Mouse (Mus musculus): ENCODE measurements around the gene Fam171a2. TPM values are rescaled to one million over a fixed set of nuclear protein-coding genes. Genes with fewer than 3 reads are reported as not detected.

Fam171a2 gene
- polyA plus RNA-seq (2014; fragmentation: Nextera tagmentation; extraction: Ambion mirVana), result 1.8 and 2.0 TPM in 2 replicates

DNA sequence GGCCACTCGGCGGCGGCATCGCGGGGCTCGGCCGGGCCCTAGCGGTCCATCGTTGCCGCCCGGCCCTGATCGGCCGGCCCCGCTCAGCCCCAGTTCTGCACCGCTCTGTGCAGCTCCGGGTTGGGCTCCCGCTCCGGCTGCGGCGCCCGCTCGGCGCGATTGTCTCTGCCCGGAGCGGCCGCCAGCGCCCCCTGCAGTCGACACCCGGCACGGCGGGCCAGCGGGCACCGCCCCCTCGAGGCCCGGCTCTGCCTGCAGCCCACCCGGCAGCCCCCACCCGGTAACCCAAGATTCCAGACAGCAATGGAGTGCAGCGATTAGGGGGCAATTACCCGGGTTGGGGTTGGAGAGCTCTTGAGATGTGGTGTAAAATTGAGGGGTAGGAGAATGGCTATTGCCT lies at the start of gene Fam171a2:
Fam171a2 (minus strand) TSS at position 186 of the 400 bp plus-strand sequence.
- H3K36me3 ChIP-seq (ENCODE audit: control insufficient read depth, insufficient read depth, low read length), result no peaks in the 10 kb centered on the region
- H3K4me3 ChIP-seq (ENCODE audit: low read depth, low read length), result peak within 1 kb of the TSS; percentile 76
- peak within 1 kb of the TSS; percentile 52; the same call in 1 of the 2 replicates for H3K27ac ChIP-seq (ENCODE audit: low read depth, low read length)
- H3K27me3 ChIP-seq (replicated peaks; ENCODE audit: control insufficient read depth, insufficient read depth, low read length), result peaks cover 46% of the 10 kb centered on the region
- DNase-seq (ENCODE audit: low spot score) (peak; percentile 86), ATAC-seq (replicated peaks; ENCODE audit: low FRiP score) (peak; percentile 74)
- H3K9me3 ChIP-seq (ENCODE audit: control insufficient read depth, low read length), result no peaks in the 10 kb centered on the region
- peak within 1 kb of the TSS; percentile 82 for H3K9ac ChIP-seq (ENCODE audit: low read depth, low read length)
- H3K4me1 ChIP-seq (replicated peaks; ENCODE audit: control insufficient read depth, insufficient read depth, low read length), result peaks cover 32% of the 10 kb centered on the region
- H3K4me2 ChIP-seq, result peak within 1 kb of the TSS; percentile 99
- WGBS, result 0% methylated on average over 40 of the region's 40 CpGs

DNA sequence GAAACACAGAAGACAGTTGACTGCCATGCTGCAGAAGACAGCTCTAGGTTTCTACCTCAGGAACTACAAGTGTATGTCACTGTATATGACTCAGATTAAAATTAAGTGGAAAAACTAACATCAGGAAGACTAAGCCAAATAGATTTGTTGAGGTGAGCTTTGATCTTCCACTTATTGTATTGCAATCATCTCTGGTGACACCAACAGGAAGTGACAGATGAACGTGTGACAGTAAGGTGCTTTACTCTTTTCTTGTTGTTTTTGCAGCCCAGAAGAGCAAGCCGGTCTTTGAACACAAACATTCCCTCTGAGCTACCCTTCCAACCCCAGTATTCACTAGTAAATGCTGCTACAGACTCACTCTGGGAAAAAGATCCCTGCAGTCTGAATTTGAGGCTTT lies 49.2 kb upstream of the Fam171a2 start:
- Histone ChIP-seq H3K9ac (ENCODE audit: low read depth, low read length) (no peak overlapping the region), H3K36me3 (ENCODE audit: control insufficient read depth, insufficient read depth, low read length) (peaks cover 5% of the 10 kb centered on the region; the same call in 1 of the 2 replicates), H3K27me3 (replicated peaks; ENCODE audit: control insufficient read depth, insufficient read depth, low read length) (no peaks in the 10 kb centered on the region), H3K27ac (ENCODE audit: low read depth, low read length) (no peak overlapping the region), H3K4me1 (replicated peaks; ENCODE audit: control insufficient read depth, insufficient read depth, low read length) (peaks cover 6% of the 10 kb centered on the region; the same call in 1 of the 2 replicates), H3K4me3 (ENCODE audit: low read depth, low read length) (no peak overlapping the region), H3K9me3 (ENCODE audit: control insufficient read depth, low read length) (no peaks in the 10 kb centered on the region), H3K4me2 (no peak overlapping the region)
- 67% methylated on average over 2 of the region's 2 CpGs for WGBS
- ATAC-seq (replicated peaks; ENCODE audit: low FRiP score) (no peak), DNase-seq (ENCODE audit: low spot score) (no peak)

GRCm38 (mm10) chr11:102496206-102496605 lies 48.7 kb upstream of the Fam171a2 start:
- Histone ChIP-seq H3K4me2 (no peak overlapping the region), H3K36me3 (ENCODE audit: control insufficient read depth, insufficient read depth, low read length) (peaks cover 5% of the 10 kb centered on the region; the same call in 1 of the 2 replicates), H3K9me3 (ENCODE audit: control insufficient read depth, low read length) (no peaks in the 10 kb centered on the region), H3K4me3 (ENCODE audit: low read depth, low read length) (no peak overlapping the region), H3K27me3 (replicated peaks; ENCODE audit: control insufficient read depth, insufficient read depth, low read length) (no peaks in the 10 kb centered on the region), H3K27ac (ENCODE audit: low read depth, low read length) (no peak overlapping the region), H3K4me1 (replicated peaks; ENCODE audit: control insufficient read depth, insufficient read depth, low read length) (peaks cover 6% of the 10 kb centered on the region; the same call in 1 of the 2 replicates), H3K9ac (ENCODE audit: low read depth, low read length) (no peak overlapping the region)
- ATAC-seq (replicated peaks; ENCODE audit: low FRiP score) (no peak), DNase-seq (ENCODE audit: low spot score) (no peak)
- 91% methylated on average over 2 of the region's 2 CpGs for WGBS

- Histone ChIP-seq H3K4me1 (replicated peaks; ENCODE audit: control insufficient read depth, insufficient read depth, low read length) (peaks cover 6% of the 10 kb centered on the region; the same call in 1 of the 2 replicates), H3K9ac (ENCODE audit: low read depth, low read length) (no peak overlapping the region), H3K4me2 (no peak overlapping the region), H3K27me3 (replicated peaks; ENCODE audit: control insufficient read depth, insufficient read depth, low read length) (no peaks in the 10 kb centered on the region), H3K27ac (ENCODE audit: low read depth, low read length) (no peak overlapping the region), H3K9me3 (ENCODE audit: control insufficient read depth, low read length) (no peaks in the 10 kb centered on the region), H3K36me3 (ENCODE audit: control insufficient read depth, insufficient read depth, low read length) (peaks cover 5% of the 10 kb centered on the region; the same call in 1 of the 2 replicates), H3K4me3 (ENCODE audit: low read depth, low read length) (no peak overlapping the region)
- whole genome bisulfite sequencing, result 95% methylated on average over 5 of the region's 5 CpGs
- ATAC-seq (replicated peaks; ENCODE audit: low FRiP score) (no peak), DNase-seq (ENCODE audit: low spot score) (no peak)
Observed at GRCm38 (mm10) chr11:102495742-102496141, 48.3 kb upstream of the Fam171a2 start.

DNA sequence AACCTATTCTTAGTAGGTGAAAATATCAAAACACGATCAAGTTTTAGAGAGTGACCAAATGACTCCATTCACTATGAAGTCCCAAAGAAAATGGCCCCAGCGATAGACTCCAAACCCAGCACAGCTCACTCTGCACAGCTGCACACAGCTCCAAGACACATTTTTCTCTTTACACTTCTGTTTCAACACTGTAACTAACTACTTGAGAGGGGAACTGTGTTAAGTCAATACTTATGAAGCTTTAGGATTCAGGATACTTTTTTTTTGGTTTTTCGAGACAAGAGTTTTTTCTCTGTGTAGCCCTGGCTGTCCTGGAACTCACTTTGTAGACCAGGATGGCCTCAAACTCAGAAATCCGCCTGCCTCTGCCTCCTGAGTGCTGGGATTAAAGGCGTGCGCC lies 47.6 kb upstream of the Fam171a2 start:
- ATAC-seq (replicated peaks; ENCODE audit: low FRiP score) (no peak), DNase-seq (ENCODE audit: low spot score) (no peak)
- H3K27me3 ChIP-seq (replicated peaks; ENCODE audit: control insufficient read depth, insufficient read depth, low read length), result no peaks in the 10 kb centered on the region
- H3K4me3 ChIP-seq (ENCODE audit: low read depth, low read length), result no peak overlapping the region
- no peak overlapping the region for H3K9ac ChIP-seq (ENCODE audit: low read depth, low read length)
- no peaks in the 10 kb centered on the region for H3K9me3 ChIP-seq (ENCODE audit: control insufficient read depth, low read length)
- WGBS, result 92% methylated on average over 6 of the region's 6 CpGs
- no peak overlapping the region for H3K27ac ChIP-seq (ENCODE audit: low read depth, low read length)
- peaks cover 2% of the 10 kb centered on the region; the same call in 1 of the 2 replicates for H3K36me3 ChIP-seq (ENCODE audit: control insufficient read depth, insufficient read depth, low read length)
- peaks cover 6% of the 10 kb centered on the region; the same call in 1 of the 2 replicates for H3K4me1 ChIP-seq (replicated peaks; ENCODE audit: control insufficient read depth, insufficient read depth, low read length)
- no peak overlapping the region for H3K4me2 ChIP-seq

DNA sequence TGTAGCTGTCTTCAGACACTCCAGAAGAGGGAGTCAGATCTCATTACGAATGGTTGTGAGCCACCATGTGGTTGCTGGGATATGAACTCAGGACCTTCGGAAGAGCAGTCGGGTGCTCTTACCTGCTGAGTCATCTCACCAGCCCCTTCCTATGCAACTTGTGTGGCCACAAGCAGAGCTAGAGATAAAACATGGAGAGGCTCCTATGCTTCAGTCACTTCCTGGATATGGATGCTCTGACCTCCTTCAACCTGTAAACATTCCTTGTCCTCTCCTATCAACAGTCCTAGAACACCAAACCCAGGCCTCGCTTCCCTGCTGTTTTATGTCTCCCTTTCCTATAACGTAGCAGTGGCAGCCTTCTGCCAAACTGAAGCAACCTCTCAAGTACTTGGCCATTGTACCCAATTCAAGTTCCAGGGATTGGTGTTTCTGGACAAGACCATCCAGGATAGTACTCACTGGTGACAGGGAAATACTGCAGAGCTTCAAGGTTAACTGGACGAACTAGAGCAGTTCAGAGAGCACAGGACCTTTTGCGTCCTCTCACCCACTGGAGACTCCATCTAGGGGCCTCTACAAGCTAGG lies 46.7 kb upstream of the Fam171a2 start:
- Histone ChIP-seq H3K9ac (ENCODE audit: low read depth, low read length) (no peak overlapping the region), H3K27me3 (replicated peaks; ENCODE audit: control insufficient read depth, insufficient read depth, low read length) (no peaks in the 10 kb centered on the region), H3K4me2 (no peak overlapping the region), H3K9me3 (ENCODE audit: control insufficient read depth, low read length) (no peaks in the 10 kb centered on the region), H3K36me3 (ENCODE audit: control insufficient read depth, insufficient read depth, low read length) (peaks cover 2% of the 10 kb centered on the region; the same call in 1 of the 2 replicates), H3K27ac (ENCODE audit: low read depth, low read length) (no peak overlapping the region), H3K4me1 (replicated peaks; ENCODE audit: control insufficient read depth, insufficient read depth, low read length) (peaks cover 6% of the 10 kb centered on the region; the same call in 1 of the 2 replicates), H3K4me3 (ENCODE audit: low read depth, low read length) (no peak overlapping the region)
- ATAC-seq (replicated peaks; ENCODE audit: low FRiP score), result no peak
- 63% methylated on average over 7 of the region's 7 CpGs for WGBS
- no peak for DNase-seq (ENCODE audit: low spot score)

DNA sequence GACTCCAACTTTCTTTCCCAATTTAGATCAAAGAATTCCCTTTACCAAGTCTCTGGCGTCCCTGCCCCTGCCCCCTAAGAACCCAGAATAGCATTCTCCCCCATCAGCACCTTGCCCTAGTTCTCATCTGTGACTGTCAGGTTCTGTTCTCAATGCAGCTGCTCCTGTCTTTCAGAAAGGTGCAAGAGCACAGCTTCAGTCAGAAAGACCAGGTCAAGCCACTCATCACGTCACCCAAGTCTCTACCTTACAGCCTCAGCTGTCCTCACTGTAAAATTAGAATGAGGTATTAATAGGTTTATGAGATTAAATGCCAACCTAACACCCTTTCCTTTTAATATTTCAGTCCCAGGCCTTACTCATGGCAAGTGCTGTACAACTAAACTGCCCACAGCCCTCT lies 45.8 kb upstream of the Fam171a2 start:
- peaks cover 9% of the 10 kb centered on the region; the same call in 1 of the 2 replicates for H3K4me1 ChIP-seq (replicated peaks; ENCODE audit: control insufficient read depth, insufficient read depth, low read length)
- no peaks in the 10 kb centered on the region; the same call in 1 of the 2 replicates for H3K36me3 ChIP-seq (ENCODE audit: control insufficient read depth, insufficient read depth, low read length)
- no peak overlapping the region for H3K4me3 ChIP-seq (ENCODE audit: low read depth, low read length)
- no peaks in the 10 kb centered on the region for H3K27me3 ChIP-seq (replicated peaks; ENCODE audit: control insufficient read depth, insufficient read depth, low read length)
- DNase-seq (ENCODE audit: low spot score), result no peak
- WGBS, result 78% methylated on average over 2 of the region's 2 CpGs
- H3K9me3 ChIP-seq (ENCODE audit: control insufficient read depth, low read length), result no peaks in the 10 kb centered on the region
- H3K4me2 ChIP-seq, result no peak overlapping the region
- no peak overlapping the region for H3K27ac ChIP-seq (ENCODE audit: low read depth, low read length)
- no peak overlapping the region for H3K9ac ChIP-seq (ENCODE audit: low read depth, low read length)
- ATAC-seq (replicated peaks; ENCODE audit: low FRiP score), result no peak

DNA sequence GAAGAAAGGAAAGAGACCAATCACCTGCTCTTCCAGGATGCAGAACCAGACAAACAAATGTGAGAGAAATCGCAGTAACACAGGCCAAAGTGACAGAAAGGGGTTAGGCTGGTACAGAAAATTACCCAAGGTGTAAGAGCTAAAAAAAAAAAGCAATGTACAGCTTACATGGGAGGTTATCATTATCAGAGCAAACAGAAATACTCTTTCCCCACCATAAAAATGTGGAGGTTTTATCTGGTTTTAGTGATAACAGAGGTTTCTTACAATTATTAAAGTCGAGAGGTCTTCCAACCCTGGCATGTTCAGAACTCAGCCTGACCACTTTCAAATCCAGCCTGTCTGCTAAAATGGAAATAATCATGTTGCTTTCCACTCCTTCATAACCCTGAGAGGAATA lies 40.4 kb upstream of the Fam171a2 start:
- DNase-seq (ENCODE audit: low spot score), result no peak

More for the DNA sequence above, 40.4 kb upstream of the Fam171a2 start:
- WGBS, result 51% methylated on average over 2 of the region's 2 CpGs
- Histone ChIP-seq H3K9ac (ENCODE audit: low read depth, low read length) (no peak overlapping the region), H3K27ac (ENCODE audit: low read depth, low read length) (no peak overlapping the region), H3K4me2 (no peak overlapping the region), H3K9me3 (ENCODE audit: control insufficient read depth, low read length) (no peaks in the 10 kb centered on the region), H3K4me3 (ENCODE audit: low read depth, low read length) (no peak overlapping the region), H3K36me3 (ENCODE audit: control insufficient read depth, insufficient read depth, low read length) (peaks cover 10% of the 10 kb centered on the region; the same call in 1 of the 2 replicates), H3K27me3 (replicated peaks; ENCODE audit: control insufficient read depth, insufficient read depth, low read length) (no peaks in the 10 kb centered on the region), H3K4me1 (replicated peaks; ENCODE audit: control insufficient read depth, insufficient read depth, low read length) (0 out of 2 replicates have a peak, but pooled peaks cover 10% of the 10 kb centered on the region)
- ATAC-seq (replicated peaks; ENCODE audit: low FRiP score), result no peak

All from liver, embryonic 11.5 days (tissue).